Mouse (Mus musculus) layer of hippocampus, postnatal 14 days (tissue): ENCODE measurements at regions not wholly inside any gene's neighbourhood (a gene's known extent, or its start where the extent isn't known, plus 50 kb on each side); places are given as distances from the start of the nearest gene placed in this dataset.

Experiments
- microRNA-seq, 2 experiments: library from miRNA; unstranded; fragments of <30 nt; microRNA quantifications; one replicate each; pipeline ENCODE4 v1.2.0; 2021

Small RNA genes lying in the stretch of these regions (microRNA-seq; reads per million reads assigned to microRNA genes)
- 0 reads per million in 2 experiments for gene Gm24710
